Comparison of ENCODE assay signal across 8 mouse cellular contexts in the genomic region with DNA sequence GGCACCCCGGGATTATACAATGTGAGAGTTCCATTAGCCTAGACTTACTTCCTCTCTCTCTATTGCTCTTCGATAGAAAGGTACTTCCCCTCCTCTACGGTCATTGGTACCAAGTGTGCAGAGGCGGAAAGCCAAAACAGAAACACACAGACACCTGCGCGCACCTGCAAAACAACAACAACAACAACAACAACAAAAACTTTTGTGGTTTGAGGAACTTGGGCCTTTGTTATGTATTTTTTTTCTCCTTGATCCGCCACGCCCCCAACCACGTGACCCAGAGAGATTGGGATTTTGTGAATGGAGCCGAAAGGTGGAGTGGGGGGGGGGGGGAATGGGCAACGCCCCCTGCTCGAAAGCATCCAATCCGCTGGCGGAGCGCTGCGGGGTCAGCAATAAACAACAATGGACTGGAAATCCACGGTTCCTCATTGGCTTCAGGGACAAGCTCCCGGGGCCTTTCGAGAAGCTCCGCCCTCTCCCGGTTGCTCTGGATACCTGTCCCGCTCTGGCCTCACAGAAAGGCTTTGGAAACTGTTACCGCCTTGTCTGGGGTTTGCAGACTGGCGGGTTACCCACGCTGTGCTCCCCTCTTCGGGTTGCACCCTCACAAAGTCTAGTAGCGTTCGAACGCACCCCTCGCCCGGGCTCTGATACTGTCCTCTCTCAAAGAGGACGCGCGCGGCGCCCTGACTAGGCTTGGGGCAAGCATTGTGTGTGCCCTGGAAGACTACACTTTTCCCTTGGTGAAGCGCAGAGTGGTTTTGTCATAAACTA. TPM values are rescaled to one million over a fixed set of nuclear protein-coding genes. Genes with fewer than 3 reads are reported as not detected.
DNase-seq lines count a peak whose midpoint lies in the region; ATAC-seq and TF ChIP-seq lines count a peak whose summit lies in the region.

No protein-coding gene starts in this region.

- under 1% methylated on average over 36 of the region's 37 CpGs for WGBS in hindbrain, embryonic 12.5 days
- WGBS in lung, postnatal 0 days = under 1% methylated on average over 36 of the region's 37 CpGs

- peak; percentile 22; the same call in 1 of the 2 replicates for TF ChIP-seq CTCF in lung, postnatal 0 days (IDR thresholded peaks at IDR 0.05)

- peak overlapping the region; percentile 95 for H3K4me2 ChIP-seq in hindbrain, embryonic 12.5 days (replicated peaks)
- H3K4me2 ChIP-seq in lung, postnatal 0 days (replicated peaks; ENCODE audit: low read depth, low read length) = peak overlapping the region; percentile 83

- DNase-seq in R1 (ENCODE audit: low read depth, low spot score) = peak; percentile 99
- peak; percentile 91 to 94 for DNase-seq in cerebellum, postnatal 10 days
- peak; percentile 75 to 77 for DNase-seq in frontal cortex, postnatal 14 days (ENCODE audit: low spot score in 2 of 2)
- DNase-seq in layer of hippocampus, postnatal 14 days (ENCODE audit: low spot score in 2 of 2) = peak; percentile 79 to 88
- peak; percentile 97 for DNase-seq in lung, postnatal 0 days (ENCODE audit: low spot score)
- peak; percentile 66 for DNase-seq in ovary, postnatal 10 days (ENCODE audit: low spot score)
- peak; percentile 71 for DNase-seq in thymus, postnatal 14 days

- H3K27ac ChIP-seq in hindbrain, embryonic 12.5 days = peak overlapping the region; percentile 90
- H3K27ac ChIP-seq in lung, postnatal 0 days (ENCODE audit: low read length) = peak overlapping the region; percentile 90

- H3K9me3 ChIP-seq in hindbrain, embryonic 12.5 days (replicated peaks) = no peaks in the 10 kb centered on the region
- H3K9me3 ChIP-seq in lung, postnatal 0 days (ENCODE audit: low read length) = no peaks in the 10 kb centered on the region

- TF ChIP-seq EP300 in lung, postnatal 0 days (IDR thresholded peaks at IDR 0.05) = peak; percentile 23; the same call in 1 of the 2 replicates

- ATAC-seq in hindbrain, embryonic 12.5 days (ENCODE audit: low FRiP score) = peak; percentile 97
- peak; percentile 90 for ATAC-seq in lung, postnatal 0 days

- peak overlapping the region; percentile 67 for H3K9ac ChIP-seq in hindbrain, embryonic 12.5 days
- peak overlapping the region; percentile 43 for H3K9ac ChIP-seq in lung, postnatal 0 days (replicated peaks; ENCODE audit: low read depth)

- H3K4me3 ChIP-seq in hindbrain, embryonic 12.5 days = peak overlapping the region; percentile 57
- H3K4me3 ChIP-seq in lung, postnatal 0 days (ENCODE audit: low read depth, low read length) = peak overlapping the region; percentile 54

- H3K27me3 ChIP-seq in hindbrain, embryonic 12.5 days = no peaks in the 10 kb centered on the region
- H3K27me3 ChIP-seq in lung, postnatal 0 days (replicated peaks; ENCODE audit: insufficient read depth, low read length) = no peaks in the 10 kb centered on the region

- no peaks in the 10 kb centered on the region for H3K36me3 ChIP-seq in hindbrain, embryonic 12.5 days
- no peaks in the 10 kb centered on the region for H3K36me3 ChIP-seq in lung, postnatal 0 days (ENCODE audit: insufficient read depth, low read length)

- no peaks in the 10 kb centered on the region for H3K4me1 ChIP-seq in hindbrain, embryonic 12.5 days
- no peaks in the 10 kb centered on the region for H3K4me1 ChIP-seq in lung, postnatal 0 days (ENCODE audit: insufficient read depth, low read depth, low read length)

RNA-seq across cellular contexts. Expression of a gene that starts 0.7 kb away (rescaled TPM):
- 21.2 and 21.9 TPM in 2 replicates for polyA plus RNA-seq in hindbrain, embryonic 12.5 days (2016; fragmentation: Nextera tagmentation; extraction: Ambion mirVana)
- 10 to 100 TPM; 64.2 to 74.3 TPM for total RNA-seq in layer of hippocampus, postnatal 14 days (2021)
- polyA plus RNA-seq in lung, postnatal 0 days (2015; fragmentation: Nextera tagmentation; extraction: Ambion mirVana) = 22.0 and 23.0 TPM in 2 replicates

Comparison
In these comparisons a context has a peak if more than half of its experiments do, and no peak if none do; other contexts are left out.
1. Peak in every context shown above with its lines: DNase-seq, ATAC-seq, H3K4me3 ChIP-seq and H3K27ac ChIP-seq.